Mouse (Mus musculus) forebrain, postnatal 0 days (tissue): ENCODE results near the gene Dock1. TPM values are rescaled to one million over a fixed set of nuclear protein-coding genes. Genes with fewer than 3 reads are reported as not detected.

Experiments used
- ATAC-seq: fragments of 200-750 bp; cut with Nextera tagmentation; 2 replicates; pipeline ENCODE4 v1.8.0; 2017; ENCODE audit warnings: mild to moderate bottlenecking, moderate library complexity
- DNase-seq: peaks from one replicate; pipeline ENCODE4 v3.0.0-alpha.2; 2015
- H3K27ac ChIP-seq: fragments of 300-500 bp; sonication (generic); 2 replicates; pipeline ENCODE4 v1.5.1; 2014; ENCODE audit warnings: low read depth, mild to moderate bottlenecking, antibody characterized with exemption, low read length, moderate library complexity, mixed read lengths
- H3K27me3 ChIP-seq: fragments of 300-500 bp; sonication (generic); 2 replicates; pipeline ENCODE4 v1.6.1; 2014; ENCODE audit warnings: mild to moderate bottlenecking, low read length, mixed read lengths; ENCODE audit not compliant: insufficient read depth
- H3K36me3 ChIP-seq: fragments of 300-500 bp; sonication (generic); 2 replicates; pipeline ENCODE4 v1.6.1; 2014; ENCODE audit warnings: mild to moderate bottlenecking, moderate library complexity; ENCODE audit not compliant: insufficient read depth
- H3K4me1 ChIP-seq: fragments of 300-500 bp; sonication (generic); 2 replicates; pipeline ENCODE4 v1.6.1; 2014; ENCODE audit warnings: antibody characterized with exemption; ENCODE audit not compliant: insufficient read depth
- H3K4me2 ChIP-seq: fragments of 300-500 bp; sonication (generic); 2 replicates; pipeline ENCODE4 v1.6.1; 2014; ENCODE audit warnings: low read depth, mild to moderate bottlenecking, moderate library complexity
- H3K4me3 ChIP-seq: fragments of 300-500 bp; sonication (generic); 2 replicates; pipeline ENCODE4 v1.5.1; 2014; ENCODE audit warnings: low read depth, low read length, mixed read lengths
- H3K9ac ChIP-seq: fragments of 300-500 bp; sonication (generic); 2 replicates; pipeline ENCODE4 v1.6.1; 2014; ENCODE audit warnings: mild to moderate bottlenecking
- H3K9me3 ChIP-seq: fragments of 300-500 bp; sonication (generic); 2 replicates; pipeline ENCODE4 v1.6.1; 2016; ENCODE audit warnings: low read length
- CTCF ChIP-seq: sonication (generic); IDR thresholded peaks from 2 replicates; pipeline ENCODE4 v1.5.1; 2016; ENCODE audit warnings: antibody characterized with exemption, control low read depth, low read depth
- WGBS: fragments of 180-500 bp; shearing (Covaris S2); extraction: QIAGEN DNeasy Blood & Tissue Kit; methylation state at CpG from one replicate; pipeline ENCODE4 v1.1.7; 2014; 5-methylcytosine and 5-hydroxymethylcytosine counted together
- polyA plus RNA-seq: library from polyadenylated mRNA; unstranded; fragments of >200 nt; fragmentation: Nextera tagmentation; extraction: Ambion mirVana; gene quantifications from 2 replicates; pipeline ENCODE4 v1.2.1, GENCODE M21; 2015
- total RNA-seq: library from RNA; depleted of rRNA; stranded (reverse); fragments of >200 nt; gene quantifications from 2 replicates; pipeline ENCODE4 v1.2.3, GENCODE M21; 2014

Dock1 gene
- total and polyA plus RNA-seq, 2 experiments from 2014 or later: 5.5 to 12.6 TPM

- Histone ChIP-seq H3K4me3 (no peak overlapping the region), H3K4me1 (no peaks in the 10 kb centered on the region), H3K9ac (no peak overlapping the region), H3K4me2 (peak overlapping the region; percentile 82), H3K9me3 (no peaks in the 10 kb centered on the region), H3K36me3 (no peaks in the 10 kb centered on the region), H3K27ac (no peak overlapping the region), H3K27me3 (0 out of 2 replicates have a peak, but pooled peaks cover 8% of the 10 kb centered on the region)
- TF ChIP-seq CTCF: no peak
- no peak for ATAC-seq
- 92% methylated on average over 14 of the region's 14 CpGs for WGBS
- DNase-seq: no peak
Observed at GRCm38 (mm10) chr7:134669474-134670311, 761 bp upstream of the Dock1 start.

GRCm38 (mm10) chr7:134671003-134671461 is 578 bp downstream of the Dock1 start:
- ATAC-seq: peak; percentile 70
- peak overlapping the region; percentile 43 for H3K9ac ChIP-seq
- peak overlapping the region; percentile 70; the same call in 1 of the 2 replicates for H3K27ac ChIP-seq
- H3K4me2 ChIP-seq: peak overlapping the region; percentile 82
- H3K36me3 ChIP-seq: no peaks in the 10 kb centered on the region
- peak overlapping the region; percentile 60 for H3K4me3 ChIP-seq
- 4% methylated on average over 28 of the region's 28 CpGs for WGBS
- H3K9me3 ChIP-seq: no peaks in the 10 kb centered on the region
- H3K27me3 ChIP-seq: 0 out of 2 replicates have a peak, but pooled peaks cover 8% of the 10 kb centered on the region
- TF ChIP-seq CTCF: no peak
- DNase-seq: peak; percentile 35
- H3K4me1 ChIP-seq: no peaks in the 10 kb centered on the region

GRCm38 (mm10) chr7:134671467-134671901 is 1.0 kb downstream of the Dock1 start:
- Histone ChIP-seq H3K27me3 (0 out of 2 replicates have a peak, but pooled peaks cover 8% of the 10 kb centered on the region), H3K36me3 (no peaks in the 10 kb centered on the region), H3K4me2 (peak overlapping the region; percentile 82), H3K4me1 (no peaks in the 10 kb centered on the region), H3K27ac (no peak overlapping the region), H3K9ac (no peak overlapping the region), H3K4me3 (peak overlapping the region; percentile 60), H3K9me3 (no peaks in the 10 kb centered on the region)
- no peak for TF ChIP-seq CTCF
- DNase-seq (no peak), ATAC-seq (no peak)
- WGBS: 42% methylated on average over 7 of the region's 7 CpGs

GRCm38 (mm10) chr7:134673135-134673534 is 2.7 kb downstream of the Dock1 start:
- DNase-seq (no peak), ATAC-seq (no peak)
- Histone ChIP-seq H3K4me2 (no peak overlapping the region), H3K27ac (no peak overlapping the region), H3K27me3 (0 out of 2 replicates have a peak, but pooled peaks cover 8% of the 10 kb centered on the region), H3K4me1 (no peaks in the 10 kb centered on the region), H3K36me3 (no peaks in the 10 kb centered on the region), H3K4me3 (no peak overlapping the region), H3K9me3 (no peaks in the 10 kb centered on the region), H3K9ac (no peak overlapping the region)
- 91% methylated on average over 5 of the region's 5 CpGs for WGBS
- TF ChIP-seq CTCF: no peak

GRCm38 (mm10) chr7:134673952-134674351 is 3.5 kb downstream of the Dock1 start:
- H3K4me3 ChIP-seq: no peak overlapping the region
- no peaks in the 10 kb centered on the region for H3K4me1 ChIP-seq
- 0 out of 2 replicates have a peak, but pooled peaks cover 8% of the 10 kb centered on the region for H3K27me3 ChIP-seq
- DNase-seq: no peak
- H3K9me3 ChIP-seq: no peaks in the 10 kb centered on the region
- WGBS: 75% methylated on average over 9 of the region's 9 CpGs
- H3K9ac ChIP-seq: no peak overlapping the region
- H3K4me2 ChIP-seq: no peak overlapping the region
- ATAC-seq: no peak
- no peak overlapping the region for H3K27ac ChIP-seq
- TF ChIP-seq CTCF: no peak
- H3K36me3 ChIP-seq: no peaks in the 10 kb centered on the region

GRCm38 (mm10) chr7:134677852-134678251 is 7.4 kb downstream of the Dock1 start:
- 44% methylated on average over 4 of the region's 4 CpGs for WGBS
- no peak for TF ChIP-seq CTCF
- ATAC-seq (no peak), DNase-seq (no peak)
- Histone ChIP-seq H3K36me3 (no peaks in the 10 kb centered on the region), H3K27ac (no peak overlapping the region), H3K4me3 (no peak overlapping the region), H3K9me3 (no peaks in the 10 kb centered on the region), H3K9ac (no peak overlapping the region), H3K4me1 (no peaks in the 10 kb centered on the region), H3K4me2 (no peak overlapping the region), H3K27me3 (no peaks in the 10 kb centered on the region)
